Comparison of ENCODE assay signal across 11 mouse cellular contexts in the genomic region with DNA sequence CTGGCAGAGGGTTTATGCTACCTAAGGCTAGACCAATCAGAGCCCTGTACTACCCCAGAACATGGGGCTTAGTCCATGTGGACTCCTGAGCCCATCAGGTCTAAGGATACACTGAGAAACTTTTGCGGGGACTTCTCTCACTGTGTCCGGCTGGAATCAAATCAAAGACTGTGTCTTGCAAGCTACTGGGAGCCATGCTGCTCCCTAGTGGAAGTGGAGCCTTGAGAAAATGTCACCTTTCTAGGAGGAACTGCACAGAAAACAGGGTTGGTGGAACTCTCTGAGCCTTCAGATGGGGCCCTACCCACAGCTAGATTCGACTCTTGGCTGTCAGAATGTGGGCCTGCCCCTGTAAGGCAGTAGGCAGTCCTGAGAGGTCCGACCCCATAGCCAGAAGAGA. TPM values are rescaled to one million over a fixed set of nuclear protein-coding genes. Genes with fewer than 3 reads are reported as not detected.
DNase-seq lines count a peak whose midpoint lies in the region; ATAC-seq lines count a peak whose summit lies in the region.
"Had no signal": no experiment of that assay in that cellular context is flagged by ENCODE, and none has a peak within 500 bp of the region (broad histone marks: within the 10 kb centered on the region; RNA-seq: fewer than 3 reads in every experiment).

No protein-coding gene starts in this region.

- H3K36me3 ChIP-seq in limb, embryonic 15.5 days, result peaks cover 16% of the 10 kb centered on the region
- H3K36me3 ChIP-seq in midbrain, embryonic 13.5 days, result no peaks in the 10 kb centered on the region

- intact Hi-C loops in heart, postnatal 14 days (cut with DNase I), result no loop called here

- H3K27me3 ChIP-seq in limb, embryonic 15.5 days, result no peaks in the 10 kb centered on the region
- 0 out of 2 replicates have a peak, but pooled peaks cover 2% of the 10 kb centered on the region for H3K27me3 ChIP-seq in midbrain, embryonic 13.5 days

- 36% methylated on average over 4 of the region's 4 CpGs for WGBS in limb, embryonic 15.5 days
- WGBS in midbrain, embryonic 13.5 days, result 47% methylated on average over 4 of the region's 4 CpGs

- DNase-seq in heart, postnatal 14 days, result peak; percentile 48 to 62
- no peak for DNase-seq in heart, adult 11 months
- DNase-seq in retina, embryonic 14.5 days (ENCODE audit: low spot score), result peak; percentile 88
- no peak for DNase-seq in retina, postnatal 1 day
- DNase-seq in adipocyte (ENCODE audit: low spot score), result peak; percentile 63

- H3K4me2 ChIP-seq in limb, embryonic 15.5 days, result no peak overlapping the region
- no peak overlapping the region for H3K4me2 ChIP-seq in midbrain, embryonic 13.5 days (replicated peaks)

- no peak overlapping the region for H3K9ac ChIP-seq in limb, embryonic 15.5 days
- H3K9ac ChIP-seq in midbrain, embryonic 13.5 days (replicated peaks), result no peak overlapping the region
- H3K9ac ChIP-seq: forebrain, postnatal 0 days had no signal

- no peak for ATAC-seq in limb, embryonic 15.5 days (ENCODE audit: insufficient number of reproducible peaks, low FRiP score, low TSS enrichment, low read depth)
- no peak for ATAC-seq in midbrain, embryonic 13.5 days
- ATAC-seq: forebrain, postnatal 0 days had no signal

- H3K4me1 ChIP-seq in limb, embryonic 15.5 days, result peaks cover 38% of the 10 kb centered on the region
- peaks cover 19% of the 10 kb centered on the region for H3K4me1 ChIP-seq in midbrain, embryonic 13.5 days (replicated peaks)

- no peaks in the 10 kb centered on the region for H3K9me3 ChIP-seq in limb, embryonic 15.5 days
- no peaks in the 10 kb centered on the region for H3K9me3 ChIP-seq in midbrain, embryonic 13.5 days

- 0 out of 2 replicates have a peak overlapping the region, but pooled peaks have one; percentile 55 for H3K27ac ChIP-seq in limb, embryonic 15.5 days
- no peak overlapping the region for H3K27ac ChIP-seq in midbrain, embryonic 13.5 days

- H3K4me3 ChIP-seq in limb, embryonic 15.5 days, result no peak overlapping the region
- no peak overlapping the region for H3K4me3 ChIP-seq in midbrain, embryonic 13.5 days (replicated peaks)

RNA-seq across cellular contexts. Expression of gene D630003M21Rik, which starts 18.5 kb away (rescaled TPM):
- 1 to 10 TPM; 7.0 to 7.4 TPM for total RNA-seq in heart, postnatal 14 days (2021)
- 12.0 and 12.2 TPM in 2 replicates for polyA plus RNA-seq in limb, embryonic 15.5 days (2015; fragmentation: Nextera tagmentation; extraction: Ambion mirVana)
- 1.6 and 2.4 TPM in 2 replicates for polyA plus RNA-seq in midbrain, embryonic 13.5 days (2015; fragmentation: Nextera tagmentation; extraction: Ambion mirVana)

RNA-seq across cellular contexts. Expression of gene Bpi, which starts 47.4 kb away (rescaled TPM):
- total RNA-seq in heart, postnatal 14 days (2021), result not detected
- not detected in 2 replicates for polyA plus RNA-seq in limb, embryonic 15.5 days (2015; fragmentation: Nextera tagmentation; extraction: Ambion mirVana)
- polyA plus RNA-seq in midbrain, embryonic 13.5 days (2015; fragmentation: Nextera tagmentation; extraction: Ambion mirVana), result not detected in 2 replicates
- total RNA-seq: forebrain, postnatal 0 days had no signal
- polyA plus RNA-seq: forebrain, postnatal 0 days; large intestine, adult 2 months; midbrain, embryonic 11.5 days; small intestine, adult 2 months had no signal

Comparison
In these comparisons a context has a peak if more than half of its experiments do, and no peak if none do; other contexts are left out.
1. DNase-seq: peak in heart, postnatal 14 days (2 of 2), retina, embryonic 14.5 days (single experiment) and adipocyte (single experiment); none in heart, adult 11 months (single experiment) and retina, postnatal 1 day (single experiment).